Mouse (Mus musculus): Measurements from ENCODE around the gene Gpr37l1.
A peak's percentile ranks its signal among the peaks of the same experiment; 100 is the strongest.

Gene Gpr37l1

GRCm38 (mm10) chr1:135181880-135182623 is 14.6 kb upstream of the Gpr37l1 start:
- no peak for DNase-seq (ENCODE audit: low spot score)

DNA sequence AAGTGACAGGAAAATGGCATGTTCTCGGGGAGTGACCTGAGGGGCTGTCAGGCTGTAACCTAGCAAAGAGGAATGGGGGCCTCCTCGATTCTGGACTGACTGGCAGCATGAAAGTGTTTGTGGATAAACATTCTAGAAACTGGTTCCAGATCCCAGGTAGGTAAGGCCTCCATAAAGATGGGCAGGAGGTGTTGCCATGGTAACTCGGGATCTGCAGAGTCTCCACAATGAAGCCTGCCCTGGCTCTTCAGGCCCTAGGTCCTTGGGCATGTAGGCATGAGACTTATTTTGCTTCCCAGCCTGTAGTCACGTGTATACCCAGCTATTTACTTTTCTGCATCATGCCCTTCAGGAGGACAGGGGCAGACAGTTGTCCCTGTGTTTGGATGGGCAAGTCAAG is 13.8 kb upstream of the Gpr37l1 start:
- no peak for DNase-seq (ENCODE audit: low spot score)

- DNase-seq (ENCODE audit: low spot score) = no peak
These were observed 13.3 kb upstream of the Gpr37l1 start for GRCm38 (mm10) chr1:135180830-135181229.

- DNase-seq (ENCODE audit: low spot score) = no peak
These were observed 11.4 kb upstream of the Gpr37l1 start for GRCm38 (mm10) chr1:135178863-135179262.

- DNase-seq (ENCODE audit: low spot score) = no peak
These were observed 10.2 kb upstream of the Gpr37l1 start for GRCm38 (mm10) chr1:135177724-135178123.

DNA sequence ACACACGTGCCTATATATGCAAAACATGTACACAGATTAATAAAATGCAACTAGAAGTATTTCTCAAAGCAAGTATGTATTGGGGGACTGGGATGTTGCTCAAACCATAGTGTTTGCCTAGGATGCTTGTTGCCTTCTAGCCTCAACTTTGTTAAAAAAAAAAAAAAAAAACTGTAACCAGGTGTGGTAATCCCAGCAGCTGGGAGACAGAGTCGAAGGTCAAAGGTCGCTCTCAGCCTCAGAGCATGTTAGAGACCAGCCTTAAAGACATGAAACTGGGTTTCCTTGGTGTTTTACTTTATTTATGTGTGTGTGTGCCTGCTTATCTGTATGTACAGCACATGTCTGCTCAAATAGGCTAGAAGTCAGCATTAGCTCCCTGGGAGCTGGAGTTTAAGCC is 7.7 kb upstream of the Gpr37l1 start:
- DNase-seq (ENCODE audit: low spot score) = no peak

DNA sequence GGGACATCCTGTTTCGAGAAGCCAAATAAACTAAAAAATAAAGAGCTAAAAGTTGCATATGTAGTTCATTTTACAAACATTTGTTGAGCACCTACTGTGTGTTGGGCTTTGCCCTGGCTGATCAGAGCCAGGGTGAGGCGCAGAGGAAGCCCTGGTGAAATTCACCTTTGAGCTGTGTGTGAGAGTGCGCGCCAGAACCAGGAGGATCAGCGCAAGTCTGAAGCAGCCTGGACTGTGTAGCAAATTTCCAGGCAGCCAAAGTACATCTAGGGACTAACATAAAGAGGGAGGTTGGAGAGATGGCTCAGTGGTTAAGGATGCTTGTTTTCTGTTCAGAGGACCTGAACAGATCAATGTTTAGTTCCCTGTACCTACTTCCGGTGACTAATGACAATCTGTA is 5.8 kb upstream of the Gpr37l1 start:
- no peak for DNase-seq (ENCODE audit: low spot score)

GRCm38 (mm10) chr1:135171984-135172383 is 4.5 kb upstream of the Gpr37l1 start:
- peak; percentile 40 for DNase-seq (ENCODE audit: low spot score)

GRCm38 (mm10) chr1:135171202-135171601 is 3.7 kb upstream of the Gpr37l1 start:
- DNase-seq (ENCODE audit: low spot score) = no peak

GRCm38 (mm10) chr1:135170299-135170698 is 2.8 kb upstream of the Gpr37l1 start:
- no peak for DNase-seq (ENCODE audit: low spot score)

- no peak for DNase-seq (ENCODE audit: low spot score)
These were observed 2.2 kb upstream of the Gpr37l1 start for GRCm38 (mm10) chr1:135169556-135170224.

DNA sequence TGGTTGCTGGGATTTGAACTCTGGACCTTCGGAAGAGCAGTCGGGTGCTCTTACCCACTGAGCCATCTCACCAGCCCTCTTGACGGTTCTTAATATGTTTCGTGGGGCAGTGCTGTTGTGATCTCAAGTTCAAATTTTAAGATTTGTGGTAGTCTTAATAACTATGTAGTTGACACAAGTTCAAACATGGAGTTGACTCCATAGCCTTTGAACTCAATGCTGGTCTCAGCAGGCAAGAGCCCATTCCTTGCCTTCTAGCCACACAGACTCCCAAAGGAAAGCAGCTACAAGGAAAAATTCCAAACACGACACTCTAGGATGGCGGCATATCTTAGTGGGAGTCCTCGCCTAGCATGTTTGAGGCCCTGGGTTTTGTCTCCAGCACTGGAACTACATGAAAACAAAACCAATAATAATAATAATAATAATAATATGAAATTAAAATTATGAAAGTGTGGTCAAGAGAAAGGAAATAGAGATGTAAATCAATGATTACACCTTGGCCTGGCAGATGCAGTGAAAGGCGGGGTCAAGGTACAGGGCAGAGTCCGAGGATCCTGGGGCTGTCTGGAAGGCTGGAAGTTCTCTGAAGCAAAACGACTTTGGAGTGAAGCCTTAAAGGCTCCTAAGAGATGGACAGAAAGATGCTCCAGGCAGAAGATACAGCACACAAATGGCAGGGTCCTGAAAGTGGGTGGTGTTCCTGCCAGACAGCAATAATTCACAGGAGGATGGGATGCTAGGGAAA is 1.1 kb upstream of the Gpr37l1 start:
- no peak for DNase-seq (ENCODE audit: low spot score)

DNA sequence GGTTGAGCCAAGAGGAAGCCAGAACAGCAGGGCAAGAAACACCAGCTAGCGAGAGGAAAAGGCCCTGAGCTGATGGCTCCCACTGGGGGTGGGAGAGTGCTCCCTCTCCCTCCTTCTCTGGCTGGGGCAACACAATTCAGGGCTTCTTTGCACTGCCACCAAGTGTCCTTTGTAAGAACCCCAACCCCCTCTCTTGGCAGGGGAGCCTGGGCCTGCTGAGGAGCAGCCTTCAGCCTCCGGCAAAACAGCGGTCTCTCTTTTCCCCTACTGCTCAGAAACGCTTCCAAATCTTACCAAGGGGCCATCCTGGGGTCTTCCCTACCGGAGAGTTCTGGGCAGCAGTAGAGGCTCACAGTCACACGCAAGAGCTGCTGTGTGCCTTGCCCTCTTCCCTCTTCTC is 4.8 kb downstream of the Gpr37l1 start:
- DNase-seq (ENCODE audit: low spot score) = no peak

GRCm38 (mm10) chr1:135160411-135161050 is 7.0 kb downstream of the Gpr37l1 start:
- DNase-seq (ENCODE audit: low spot score) = no peak

- no peak for DNase-seq (ENCODE audit: low spot score)
These were observed 7.8 kb downstream of the Gpr37l1 start for GRCm38 (mm10) chr1:135159556-135160123.

DNA sequence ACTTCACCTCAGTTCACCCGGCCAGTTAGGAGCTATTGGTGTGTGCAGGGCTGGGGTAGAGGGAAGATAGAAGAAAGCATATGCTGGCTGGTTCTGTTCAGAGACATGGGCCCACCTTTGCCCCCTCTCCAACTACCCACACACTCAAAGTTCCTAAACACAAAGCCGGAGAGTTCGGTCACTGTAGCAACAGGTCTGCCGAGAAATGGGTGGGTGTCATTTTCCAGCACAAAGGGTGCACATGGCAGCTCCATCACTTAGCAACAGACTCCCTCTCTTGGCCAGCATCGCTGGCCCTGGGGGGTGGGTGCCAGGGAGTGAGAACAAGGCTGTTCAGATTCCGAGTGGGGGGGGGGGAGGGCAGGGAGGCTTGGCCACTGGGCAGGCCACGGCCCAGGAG is 8.4 kb downstream of the Gpr37l1 start:
- DNase-seq (ENCODE audit: low spot score) = no peak

- DNase-seq (ENCODE audit: low spot score) = no peak
These were observed 8.8 kb downstream of the Gpr37l1 start for GRCm38 (mm10) chr1:135158633-135159032.

GRCm38 (mm10) chr1:135156300-135156699 is 11.2 kb downstream of the Gpr37l1 start:
- no peak for DNase-seq (ENCODE audit: low spot score)

DNA sequence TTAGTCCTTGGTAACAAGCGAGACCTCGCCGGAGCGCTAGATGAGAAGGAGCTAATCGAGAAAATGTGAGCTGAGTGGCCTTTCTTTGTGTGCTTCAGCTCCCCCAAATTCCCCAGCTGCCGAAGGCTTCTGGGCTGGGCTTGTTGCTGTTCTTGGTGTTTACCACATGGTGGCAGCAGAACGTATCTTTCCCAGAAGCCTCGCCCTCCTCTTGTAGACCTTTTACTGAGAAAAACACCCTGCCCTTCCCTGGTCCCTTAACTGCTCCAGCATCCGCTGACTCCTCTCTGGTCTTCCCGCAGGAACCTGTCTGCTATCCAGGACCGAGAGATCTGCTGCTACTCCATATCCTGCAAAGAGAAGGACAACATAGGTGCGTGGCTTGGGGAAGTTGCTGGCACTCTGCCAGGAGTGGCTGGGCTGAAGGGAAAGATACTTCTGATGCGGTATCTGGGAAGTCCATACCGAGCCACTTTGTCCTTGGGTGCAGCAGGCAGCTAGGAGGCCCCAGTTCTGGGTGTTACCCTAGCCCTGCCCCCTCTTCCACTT is 13.0 kb downstream of the Gpr37l1 start:
- peak; percentile 63 for DNase-seq (ENCODE audit: low spot score)

DNA sequence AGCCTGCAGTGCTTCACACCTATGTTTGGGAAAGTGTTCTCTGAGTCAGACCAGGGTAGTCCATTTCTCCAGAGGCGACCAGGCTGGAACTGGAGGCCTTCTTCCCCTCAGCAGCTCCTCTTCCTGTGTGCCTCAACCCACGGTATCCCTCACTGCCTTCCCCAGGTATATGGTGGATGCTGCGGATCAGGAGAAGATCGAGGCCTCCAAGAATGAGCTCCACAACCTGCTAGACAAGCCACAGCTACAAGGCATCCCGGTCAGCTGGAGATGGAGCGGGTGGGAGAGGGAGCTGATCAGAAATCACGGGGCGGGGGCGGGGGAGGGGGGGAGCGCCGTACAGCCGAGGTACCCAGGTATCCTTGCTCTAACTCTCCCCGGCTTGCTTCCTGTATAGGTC is 13.5 kb downstream of the Gpr37l1 start:
- no peak for DNase-seq (ENCODE audit: low spot score)

- no peak for DNase-seq (ENCODE audit: low spot score)
These were observed 18.5 kb downstream of the Gpr37l1 start for GRCm38 (mm10) chr1:135148996-135149395.

GRCm38 (mm10) chr1:135148476-135148875 is 19.0 kb downstream of the Gpr37l1 start:
- DNase-seq (ENCODE audit: low spot score) = no peak

Data from ovary, adult 18-20 months (tissue).